Mouse (Mus musculus) myocyte (in vitro differentiated cells): ENCODE data around the gene Fam131b.

Experiments used
- CEBPB ChIP-seq: IDR thresholded peaks from 2 replicates; pipeline ENCODE4 v1.6.1; 2011; ENCODE audit warnings: mild to moderate bottlenecking, moderate library complexity; ENCODE audit not compliant: poor library complexity, insufficient read depth, severe bottlenecking
- E2F4 ChIP-seq: IDR thresholded peaks from one replicate; pipeline ENCODE4 v1.6.1; 2011; ENCODE audit warnings: mild to moderate bottlenecking, control low read depth, moderate library complexity; ENCODE audit not compliant: insufficient read depth
- MAX ChIP-seq: IDR thresholded peaks from one replicate; pipeline ENCODE4 v1.6.1; 2011; ENCODE audit warnings: low read depth, mild to moderate bottlenecking, control low read depth
- MYOD1 ChIP-seq, 3 experiments: IDR thresholded peaks; one replicate each; pipeline ENCODE4 v1.6.1; 2011; ENCODE audit warnings: control low read depth in 2 of 3, low read depth in 2 of 3, mild to moderate bottlenecking in 2 of 3, moderate library complexity in 1 of 3; ENCODE audit not compliant: insufficient read length in 2 of 3, control insufficient read depth in 1 of 3
- POLR2A ChIP-seq: IDR thresholded peaks from one replicate; pipeline ENCODE4 v1.6.1; 2011; ENCODE audit warnings: low read depth, mild to moderate bottlenecking, control low read depth, moderate library complexity; ENCODE audit not compliant: insufficient read length
- POLR2AphosphoS2 ChIP-seq: IDR thresholded peaks from one replicate; pipeline ENCODE4 v1.6.1; 2011; ENCODE audit warnings: low read depth, control low read depth; ENCODE audit not compliant: insufficient read length
- TCF12 ChIP-seq: IDR thresholded peaks from one replicate; pipeline ENCODE4 v1.6.1; 2011; ENCODE audit warnings: mild to moderate bottlenecking, control low read depth; ENCODE audit not compliant: poor library complexity, insufficient read depth, severe bottlenecking
- TCF3 ChIP-seq: IDR thresholded peaks from one replicate; pipeline ENCODE4 v1.6.1; 2011; ENCODE audit warnings: low read depth, control low read depth; ENCODE audit not compliant: insufficient read length
- USF1 ChIP-seq: IDR thresholded peaks from one replicate; pipeline ENCODE4 v1.6.1; 2011; ENCODE audit warnings: low read depth, mild to moderate bottlenecking, control low read depth, moderate library complexity

GRCm38 (mm10) chr6:42350968-42351775 lies 26.7 kb upstream of the Fam131b start:
- peak; percentile 26 for TF ChIP-seq POLR2A
- TF ChIP-seq USF1: no peak
- TF ChIP-seq MYOD1 (IDR thresholded peaks at IDR 0.05; ENCODE audit: control insufficient read depth in 1 of 3, insufficient read length in 2 of 3, low read depth in 2 of 3): no peak
- no peak for TF ChIP-seq CEBPB
- TF ChIP-seq POLR2AphosphoS2: peak; percentile 13
- no peak for TF ChIP-seq TCF12
- TF ChIP-seq MAX: no peak
- TF ChIP-seq E2F4: no peak
- TF ChIP-seq TCF3: no peak
